Mouse (Mus musculus) embryonic facial prominence, embryonic 14.5 days (tissue): Measurements from ENCODE around the gene Pcca. TPM values are rescaled to one million over a fixed set of nuclear protein-coding genes. Genes with fewer than 3 reads are reported as not detected.

ENCODE experiments used
- ATAC-seq: fragments of 200-750 bp; cut with Nextera tagmentation; 2 replicates; pipeline ENCODE4 v1.8.0; 2017; ENCODE audit warnings: low read depth, moderate number of reproducible peaks, moderate TSS enrichment
- DNase-seq: peaks from one replicate; pipeline ENCODE4 v3.0.0-alpha.2; 2015; ENCODE audit warnings: low spot score
- H3K27ac ChIP-seq: fragments of 300-500 bp; sonication (generic); replicated peaks from 2 replicates; pipeline ENCODE4 v1.5.1; 2014; ENCODE audit warnings: low read depth, mild to moderate bottlenecking, low read length, moderate library complexity
- H3K27me3 ChIP-seq: fragments of 300-500 bp; sonication (generic); replicated peaks from 2 replicates; pipeline ENCODE4 v1.6.1; 2014; ENCODE audit warnings: low read length; ENCODE audit not compliant: control insufficient read depth, insufficient read depth
- H3K36me3 ChIP-seq: fragments of 300-500 bp; sonication (generic); 2 replicates; pipeline ENCODE4 v1.6.1; 2014; ENCODE audit warnings: low read length, mixed read lengths; ENCODE audit not compliant: control insufficient read depth, insufficient read depth
- H3K4me1 ChIP-seq: fragments of 300-500 bp; sonication (generic); 2 replicates; pipeline ENCODE4 v1.6.1; 2014; ENCODE audit warnings: antibody characterized with exemption, low read length; ENCODE audit not compliant: control insufficient read depth, insufficient read depth
- H3K4me2 ChIP-seq: fragments of 300-500 bp; sonication (generic); 2 replicates; pipeline ENCODE4 v1.6.1; 2014; ENCODE audit warnings: low read depth, mild to moderate bottlenecking, low read length, moderate library complexity, mixed read lengths
- H3K4me3 ChIP-seq: fragments of 300-500 bp; sonication (generic); 2 replicates; pipeline ENCODE4 v1.5.1; 2014; ENCODE audit warnings: low read depth, mild to moderate bottlenecking, low read length
- H3K9ac ChIP-seq: fragments of 300-500 bp; sonication (generic); 2 replicates; pipeline ENCODE4 v1.6.1; 2014; ENCODE audit warnings: low read depth, mild to moderate bottlenecking, low read length, moderate library complexity, mixed read lengths
- H3K9me3 ChIP-seq: fragments of 300-500 bp; sonication (generic); 2 replicates; pipeline ENCODE4 v1.6.1; 2016; ENCODE audit warnings: low read length; ENCODE audit not compliant: control insufficient read depth
- WGBS: fragments of 180-500 bp; shearing (Covaris S2); extraction: QIAGEN DNeasy Blood & Tissue Kit; methylation state at CpG from one replicate; pipeline ENCODE4 v1.1.7; 2014; 5-methylcytosine and 5-hydroxymethylcytosine counted together
- polyA plus RNA-seq: library from polyadenylated mRNA; unstranded; fragments of >200 nt; fragmentation: Nextera tagmentation; extraction: Ambion mirVana; gene quantifications from 2 replicates; pipeline ENCODE4 v1.2.1, GENCODE M21; 2014

The Pcca gene
- polyA plus RNA-seq, 1 experiment from 2014 or later, result 23.1 TPM

DNA sequence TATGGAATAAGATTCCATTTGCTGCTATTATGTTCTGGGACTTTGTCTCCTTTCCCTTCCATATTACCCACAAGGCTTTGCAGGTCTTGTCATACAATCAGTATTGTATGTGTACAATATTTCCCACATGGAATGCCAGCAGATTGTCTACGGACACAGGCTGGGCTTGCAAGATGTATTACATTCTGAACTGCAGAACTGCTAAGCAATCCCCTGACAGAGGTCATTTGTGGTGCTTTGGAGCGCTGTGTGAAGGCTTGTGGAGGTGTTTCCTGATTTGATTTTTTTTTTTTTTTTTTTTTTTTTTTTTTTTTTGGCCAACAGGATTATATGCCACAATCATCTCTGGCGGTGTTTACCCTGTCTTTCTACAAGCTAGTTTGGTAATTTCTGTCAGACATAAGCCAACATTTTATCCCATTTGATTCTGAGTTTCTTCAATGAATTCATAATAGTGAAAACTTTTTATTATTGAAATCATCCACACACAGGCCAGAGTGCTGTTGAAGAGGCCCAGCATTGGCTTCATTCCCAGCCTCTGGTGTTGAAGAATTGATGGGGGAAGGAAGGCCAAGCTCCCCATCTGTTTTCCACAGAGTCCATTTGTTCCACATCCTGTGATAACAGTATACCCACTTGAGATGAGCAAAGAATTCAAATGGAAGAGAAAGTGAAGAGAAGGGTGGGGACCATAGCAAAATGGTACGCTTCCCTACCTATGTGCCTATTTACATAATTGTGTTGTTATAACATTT lies 333.6 kb downstream of the Pcca start:
- no peaks in the 10 kb centered on the region for H3K36me3 ChIP-seq
- peak; percentile 69 for DNase-seq
- H3K9ac ChIP-seq, result no peak overlapping the region
- no peak overlapping the region for H3K4me2 ChIP-seq
- WGBS, result 50% methylated on average over 4 of the region's 4 CpGs
- no peak overlapping the region for H3K4me3 ChIP-seq
- H3K4me1 ChIP-seq, result no peaks in the 10 kb centered on the region
- no peaks in the 10 kb centered on the region for H3K27me3 ChIP-seq
- no peak overlapping the region for H3K27ac ChIP-seq
- no peak for ATAC-seq
- H3K9me3 ChIP-seq, result no peaks in the 10 kb centered on the region

- Histone ChIP-seq H3K9ac (no peak overlapping the region), H3K4me1 (no peaks in the 10 kb centered on the region), H3K4me2 (no peak overlapping the region), H3K27ac (no peak overlapping the region), H3K36me3 (no peaks in the 10 kb centered on the region), H3K4me3 (no peak overlapping the region), H3K27me3 (no peaks in the 10 kb centered on the region), H3K9me3 (no peaks in the 10 kb centered on the region)
- DNase-seq (no peak), ATAC-seq (no peak)
- 71% methylated on average over 6 of the region's 6 CpGs for WGBS
Measured at GRCm38 (mm10) chr14:122869831-122870230, 335.7 kb downstream of the Pcca start.

- Histone ChIP-seq H3K4me3 (no peak overlapping the region), H3K9me3 (no peaks in the 10 kb centered on the region), H3K9ac (no peak overlapping the region), H3K27ac (no peak overlapping the region), H3K4me2 (no peak overlapping the region), H3K36me3 (no peaks in the 10 kb centered on the region), H3K27me3 (no peaks in the 10 kb centered on the region), H3K4me1 (peaks cover 4% of the 10 kb centered on the region; the same call in 1 of the 2 replicates)
- 58% methylated on average over 4 of the region's 4 CpGs for WGBS
- DNase-seq (no peak), ATAC-seq (no peak; the same call in 1 of the 2 replicates)
Measured at GRCm38 (mm10) chr14:122871841-122872580, 337.9 kb downstream of the Pcca start.

- Histone ChIP-seq H3K4me2 (no peak overlapping the region), H3K36me3 (no peaks in the 10 kb centered on the region), H3K9ac (no peak overlapping the region), H3K27me3 (no peaks in the 10 kb centered on the region), H3K4me1 (peaks cover 4% of the 10 kb centered on the region; the same call in 1 of the 2 replicates), H3K4me3 (no peak overlapping the region), H3K27ac (no peak overlapping the region), H3K9me3 (no peaks in the 10 kb centered on the region)
- DNase-seq (no peak), ATAC-seq (no peak)
- 63% methylated on average over 6 of the region's 6 CpGs for WGBS
Measured at GRCm38 (mm10) chr14:122872612-122873011, 338.5 kb downstream of the Pcca start.

- Histone ChIP-seq H3K4me3 (no peak overlapping the region), H3K4me2 (no peak overlapping the region), H3K9ac (no peak overlapping the region), H3K4me1 (peaks cover 4% of the 10 kb centered on the region; the same call in 1 of the 2 replicates), H3K27me3 (no peaks in the 10 kb centered on the region), H3K36me3 (no peaks in the 10 kb centered on the region), H3K9me3 (no peaks in the 10 kb centered on the region), H3K27ac (no peak overlapping the region)
- DNase-seq (no peak), ATAC-seq (no peak)
- 61% methylated on average over 8 of the region's 8 CpGs for WGBS
Measured at GRCm38 (mm10) chr14:122875056-122875455, 340.9 kb downstream of the Pcca start.

- Histone ChIP-seq H3K27me3 (no peaks in the 10 kb centered on the region), H3K4me2 (no peak overlapping the region), H3K9me3 (no peaks in the 10 kb centered on the region), H3K4me3 (no peak overlapping the region), H3K4me1 (peaks cover 4% of the 10 kb centered on the region; the same call in 1 of the 2 replicates), H3K9ac (no peak overlapping the region), H3K27ac (no peak overlapping the region), H3K36me3 (no peaks in the 10 kb centered on the region)
- WGBS, result 52% methylated on average over 6 of the region's 6 CpGs
- peak; percentile 27; the same call in 1 of the 2 replicates for ATAC-seq
- DNase-seq, result no peak
Measured at GRCm38 (mm10) chr14:122875636-122876035, 341.5 kb downstream of the Pcca start.

DNA sequence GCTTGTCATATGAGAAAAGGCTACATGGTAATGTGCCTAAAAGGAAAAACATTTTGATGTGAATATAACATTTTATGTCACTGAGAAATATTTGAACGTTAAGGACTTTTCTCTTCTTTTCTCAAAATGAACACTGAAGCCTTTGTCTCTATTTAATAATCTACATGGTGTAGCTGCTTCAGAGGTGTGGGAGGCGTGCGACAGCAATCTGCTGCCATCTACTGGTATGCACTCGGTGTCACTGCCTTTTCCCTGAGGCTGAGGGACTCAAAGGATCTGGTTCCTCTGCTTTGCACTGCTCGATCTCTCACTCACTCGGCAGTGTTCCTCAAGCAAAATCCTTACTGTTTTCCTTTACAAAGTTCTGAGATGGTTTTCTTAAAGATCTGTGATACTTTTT lies 342.0 kb downstream of the Pcca start:
- Histone ChIP-seq H3K36me3 (no peaks in the 10 kb centered on the region), H3K27ac (no peak overlapping the region), H3K4me3 (no peak overlapping the region), H3K4me2 (no peak overlapping the region), H3K4me1 (peaks cover 4% of the 10 kb centered on the region; the same call in 1 of the 2 replicates), H3K27me3 (no peaks in the 10 kb centered on the region), H3K9me3 (no peaks in the 10 kb centered on the region), H3K9ac (no peak overlapping the region)
- 2% methylated on average over 6 of the region's 6 CpGs for WGBS
- ATAC-seq, result peak; percentile 95
- DNase-seq, result peak; percentile 89

DNA sequence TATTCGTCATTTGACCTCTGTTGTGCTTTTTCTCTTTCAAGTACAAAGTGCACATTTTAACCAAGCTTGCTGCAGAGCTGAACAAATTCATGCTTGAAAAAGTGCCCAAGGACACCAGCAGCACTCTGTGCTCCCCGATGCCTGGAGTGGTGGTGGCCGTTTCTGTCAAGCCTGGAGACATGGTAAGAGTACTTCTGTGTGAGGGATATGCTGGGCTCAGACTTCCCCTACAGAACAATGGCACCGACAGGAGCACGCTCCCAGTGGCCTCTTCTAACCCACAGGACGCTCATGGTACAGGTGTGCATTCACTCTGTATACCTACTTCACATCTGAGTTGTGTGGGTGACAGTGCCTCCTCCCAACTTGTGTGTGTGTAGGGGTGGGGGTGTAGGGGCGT lies 342.6 kb downstream of the Pcca start:
- Histone ChIP-seq H3K4me3 (no peak overlapping the region), H3K9ac (no peak overlapping the region), H3K27ac (no peak overlapping the region), H3K36me3 (no peaks in the 10 kb centered on the region), H3K9me3 (no peaks in the 10 kb centered on the region), H3K27me3 (no peaks in the 10 kb centered on the region), H3K4me1 (peaks cover 6% of the 10 kb centered on the region), H3K4me2 (no peak overlapping the region)
- DNase-seq (no peak), ATAC-seq (no peak)
- 63% methylated on average over 7 of the region's 7 CpGs for WGBS
